Mouse (Mus musculus) left cerebral cortex, postnatal 4 days (tissue): ENCODE results near the gene Btnl2. TPM values are rescaled to one million over a fixed set of nuclear protein-coding genes. Genes with fewer than 3 reads are reported as not detected.

Experiments used
- DNase-seq: peaks from one replicate; pipeline ENCODE4 v3.0.0-alpha.2; 2022
- intact Hi-C: fragments of 180-260 bp; cut with DNase I; formaldehyde crosslinking; loops from one replicate; pipeline ENCODE4 v1.15.1; 2025
- total RNA-seq, 2 experiments: library from RNA; stranded (reverse); gene quantifications; 2 replicates each; pipeline ENCODE4 v1.2.3; 2021

Btnl2 gene
- total RNA-seq, 2 experiments from 2014 or later = 0.36 to 0.38 TPM

DNA sequence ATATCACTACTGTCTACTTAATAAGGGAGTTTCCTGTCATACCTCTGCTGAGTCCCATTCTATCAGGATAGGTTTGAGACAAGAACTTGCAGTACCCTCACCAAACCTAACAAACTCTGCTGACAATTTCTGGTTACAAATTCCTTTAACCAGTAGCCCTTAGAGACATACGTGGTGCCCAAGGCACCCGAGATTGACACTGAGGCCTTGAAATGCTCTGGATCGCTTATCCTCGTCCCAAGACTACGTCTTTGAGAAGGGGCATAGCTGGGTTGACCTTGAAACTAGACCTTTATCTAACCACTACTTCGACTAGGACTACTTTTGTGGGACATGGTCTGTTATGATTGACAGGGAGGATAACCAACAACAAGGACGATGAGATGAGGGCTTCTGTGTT lies 9.1 kb upstream of the Btnl2 start:
- intact Hi-C loops = loop anchor here (5.0 to 10.0 kb wide), 2 partner anchors 101 to 173 kb away; no protein-coding TSS in a partner anchor

DNA sequence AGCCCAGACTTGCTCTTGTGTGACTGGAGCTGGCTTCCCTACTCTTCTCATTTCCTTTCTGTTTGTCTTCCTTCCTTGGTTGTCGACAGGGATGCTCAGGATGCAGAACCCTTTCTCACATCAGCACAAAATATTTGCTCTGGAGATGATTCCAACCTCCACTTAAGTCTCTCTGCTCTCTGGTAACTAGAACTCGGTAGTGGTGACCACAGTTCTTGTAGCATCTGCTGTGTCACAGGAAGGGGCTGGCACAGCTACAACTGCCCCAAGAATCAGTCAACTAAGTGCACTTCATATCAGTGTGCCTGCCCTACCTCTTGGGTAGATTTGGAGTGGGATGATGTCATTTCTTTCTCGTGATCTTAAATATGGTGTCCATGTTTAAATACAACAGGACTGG lies 8.6 kb upstream of the Btnl2 start:
- intact Hi-C loops = loop anchor here (5.0 to 10.0 kb wide), 2 partner anchors 101 to 174 kb away; no protein-coding TSS in a partner anchor
- no peak for DNase-seq

More for the DNA sequence above, 9.1 kb upstream of the Btnl2 start:
- no peak for DNase-seq

DNA sequence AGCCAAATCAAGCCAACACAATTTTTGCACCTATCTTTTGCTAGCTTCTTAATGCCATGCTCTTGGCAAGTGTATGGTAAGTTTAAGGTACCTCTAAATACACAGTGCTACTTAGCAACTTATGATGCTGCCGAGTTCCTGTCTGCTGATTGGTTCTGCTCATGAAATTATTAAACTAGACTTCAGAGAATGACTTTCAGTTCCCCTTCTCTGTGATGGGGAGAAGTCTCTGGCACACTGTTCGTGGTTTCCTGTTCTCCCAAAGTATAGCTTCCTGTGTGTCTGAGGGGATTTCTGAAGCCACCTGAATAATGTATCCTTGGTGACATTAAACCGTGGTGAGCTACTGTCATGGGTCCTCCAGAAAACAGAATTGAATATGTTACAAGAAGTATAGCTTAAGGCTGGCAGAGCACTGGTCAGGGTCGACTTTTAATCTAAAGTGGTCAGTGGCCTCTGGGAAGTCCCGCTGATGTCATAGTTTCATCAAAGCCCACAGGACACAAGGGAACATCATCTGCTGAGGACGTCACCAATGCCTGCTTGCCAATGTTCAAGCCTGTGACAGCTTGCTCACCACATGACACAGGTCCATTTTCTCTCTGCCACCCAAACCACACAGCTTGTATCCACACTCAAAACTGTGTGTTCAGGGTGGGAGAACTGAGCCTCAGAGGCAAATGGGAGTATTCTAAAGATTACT lies 6.9 kb upstream of the Btnl2 start:
- intact Hi-C loops = loop anchor here (5.0 to 10.0 kb wide), 2 partner anchors 103 to 175 kb away; no protein-coding TSS in a partner anchor

DNA sequence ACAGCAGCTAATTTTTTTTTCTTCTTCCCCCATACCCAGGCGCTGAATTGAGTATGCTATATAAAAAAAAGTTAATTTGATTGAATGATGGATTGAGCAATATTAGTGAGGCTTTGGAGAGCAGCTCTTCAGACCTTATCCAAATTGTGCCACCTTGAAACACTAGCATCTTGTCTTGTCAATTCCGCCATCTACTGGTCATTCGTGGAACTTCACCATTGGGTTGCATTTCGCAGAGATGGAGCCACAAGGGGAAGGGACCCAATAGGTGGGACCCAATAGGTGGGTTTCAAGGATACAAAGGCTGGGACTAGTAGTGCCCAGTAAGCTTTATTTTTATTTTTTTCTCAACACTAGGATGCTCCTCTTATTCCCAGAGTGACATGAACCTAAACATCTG lies 5.2 kb upstream of the Btnl2 start:
- peak; percentile 76 for DNase-seq
- intact Hi-C loops = loop anchor here (5.0 to 10.0 kb wide), 2 partner anchors 105 to 177 kb away; no protein-coding TSS in a partner anchor

More for the DNA sequence above, 6.9 kb upstream of the Btnl2 start:
- no peak for DNase-seq

DNA sequence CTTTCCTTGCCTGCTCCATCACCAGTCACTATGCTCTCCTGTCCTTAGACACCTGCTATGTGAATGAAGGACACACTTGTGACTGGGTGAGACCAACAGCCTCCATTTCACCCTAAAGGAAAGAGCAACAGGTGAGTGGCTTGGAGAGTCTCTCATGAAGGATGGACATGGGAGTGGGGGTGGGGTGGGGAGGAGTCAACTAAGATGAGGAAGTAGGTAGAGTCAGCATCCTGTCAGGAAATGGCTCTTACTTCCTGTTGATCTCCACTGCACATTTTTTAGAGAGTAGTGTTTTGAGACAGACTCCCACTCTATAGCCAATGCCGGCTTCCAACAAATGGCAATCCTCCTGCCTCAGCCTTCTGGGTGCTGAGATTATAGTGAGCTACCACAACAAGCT lies 318 bp downstream of the Btnl2 start:
- DNase-seq = no peak
- intact Hi-C loops = no loop called here

DNA sequence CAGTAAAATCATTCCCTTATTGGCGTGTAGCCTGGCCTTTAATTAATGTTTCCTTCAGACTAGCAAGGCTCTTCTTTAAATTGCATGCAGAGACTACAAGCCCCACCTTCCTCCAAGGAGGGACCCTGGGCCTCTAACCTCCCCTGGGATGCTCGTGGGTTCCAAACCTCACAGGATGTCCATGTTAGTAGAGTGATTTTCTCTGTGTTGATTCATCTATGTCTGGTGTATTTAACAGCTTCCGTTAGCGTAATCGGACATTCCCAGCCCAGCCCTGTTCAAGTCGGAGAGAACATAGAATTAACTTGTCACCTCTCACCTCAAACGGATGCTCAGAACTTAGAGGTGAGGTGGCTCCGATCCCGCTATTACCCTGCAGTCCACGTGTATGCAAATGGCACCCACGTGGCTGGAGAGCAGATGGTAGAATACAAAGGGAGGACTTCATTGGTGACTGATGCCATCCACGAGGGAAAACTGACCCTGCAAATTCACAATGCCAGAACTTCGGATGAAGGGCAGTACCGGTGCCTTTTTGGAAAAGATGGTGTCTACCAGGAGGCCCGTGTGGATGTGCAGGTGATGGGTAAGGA lies 8.4 kb downstream of the Btnl2 start:
- DNase-seq = no peak
- intact Hi-C loops = no loop called here

DNA sequence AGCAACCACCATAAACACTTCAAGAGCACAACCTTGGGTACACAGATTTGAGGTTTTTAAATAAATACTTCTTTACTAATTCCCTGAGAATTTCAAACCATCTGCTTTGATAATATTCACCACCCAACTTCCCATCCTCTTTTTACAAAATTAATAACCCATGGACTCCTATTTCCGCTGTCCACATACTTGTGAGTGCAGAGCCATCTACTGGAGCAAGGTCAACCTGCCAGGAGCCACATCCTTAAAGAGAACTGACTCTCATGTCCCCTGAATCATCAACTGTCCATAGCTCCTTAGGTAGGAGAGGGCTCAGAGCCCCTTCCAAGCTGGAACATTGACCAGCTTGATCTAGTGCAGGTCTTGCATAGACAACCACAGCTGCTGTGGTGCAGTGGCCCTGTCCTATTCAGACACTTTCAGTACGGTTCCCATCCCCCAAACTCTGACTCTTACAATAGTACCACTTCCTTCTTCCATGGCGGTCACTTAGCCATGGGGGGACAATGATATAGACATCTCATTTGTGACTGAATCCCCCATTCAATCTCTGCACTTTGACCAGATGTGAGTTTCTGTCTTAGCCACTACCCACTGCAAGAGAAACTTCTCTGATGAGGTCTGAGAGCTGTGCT lies 9.2 kb downstream of the Btnl2 start:
- no peak for DNase-seq
- intact Hi-C loops = no loop called here

DNA sequence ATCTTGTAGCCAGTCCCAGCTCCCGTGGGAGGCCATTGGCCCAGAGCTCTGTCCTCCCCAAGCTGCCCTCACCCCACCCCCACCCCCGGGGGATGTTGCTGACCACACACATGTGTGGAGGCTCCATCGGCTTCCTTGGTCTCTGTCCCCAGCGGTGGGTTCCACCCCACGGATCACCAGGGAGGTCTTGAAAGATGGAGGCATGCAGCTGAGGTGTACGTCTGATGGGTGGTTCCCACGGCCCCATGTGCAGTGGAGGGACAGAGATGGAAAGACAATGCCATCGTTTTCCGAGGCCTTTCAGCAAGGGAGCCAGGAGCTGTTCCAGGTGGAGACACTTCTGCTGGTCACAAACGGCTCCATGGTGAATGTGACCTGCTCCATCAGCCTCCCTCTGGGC lies 10.4 kb downstream of the Btnl2 start:
- no peak for DNase-seq
- intact Hi-C loops = no loop called here

DNA sequence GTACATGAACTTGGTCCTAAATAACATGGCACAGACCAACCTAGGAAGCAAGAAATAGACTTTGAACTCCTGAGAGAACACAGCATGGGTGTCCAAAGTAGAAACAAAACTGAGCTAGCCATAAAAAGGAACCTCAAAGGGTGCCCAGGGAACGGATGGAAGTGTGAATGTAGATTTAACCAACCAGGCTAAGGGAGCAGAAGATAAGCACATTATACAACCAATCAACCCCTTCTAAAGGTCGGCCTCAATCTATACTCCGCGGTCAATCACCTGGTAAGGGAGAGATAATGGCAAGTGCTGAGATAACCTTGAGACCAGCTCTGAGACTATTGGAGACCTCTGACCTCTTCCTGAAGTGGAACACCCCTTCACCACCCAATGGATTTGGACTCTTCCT lies 15.9 kb downstream of the Btnl2 start:
- intact Hi-C loops = no loop called here
- DNase-seq = no peak

DNA sequence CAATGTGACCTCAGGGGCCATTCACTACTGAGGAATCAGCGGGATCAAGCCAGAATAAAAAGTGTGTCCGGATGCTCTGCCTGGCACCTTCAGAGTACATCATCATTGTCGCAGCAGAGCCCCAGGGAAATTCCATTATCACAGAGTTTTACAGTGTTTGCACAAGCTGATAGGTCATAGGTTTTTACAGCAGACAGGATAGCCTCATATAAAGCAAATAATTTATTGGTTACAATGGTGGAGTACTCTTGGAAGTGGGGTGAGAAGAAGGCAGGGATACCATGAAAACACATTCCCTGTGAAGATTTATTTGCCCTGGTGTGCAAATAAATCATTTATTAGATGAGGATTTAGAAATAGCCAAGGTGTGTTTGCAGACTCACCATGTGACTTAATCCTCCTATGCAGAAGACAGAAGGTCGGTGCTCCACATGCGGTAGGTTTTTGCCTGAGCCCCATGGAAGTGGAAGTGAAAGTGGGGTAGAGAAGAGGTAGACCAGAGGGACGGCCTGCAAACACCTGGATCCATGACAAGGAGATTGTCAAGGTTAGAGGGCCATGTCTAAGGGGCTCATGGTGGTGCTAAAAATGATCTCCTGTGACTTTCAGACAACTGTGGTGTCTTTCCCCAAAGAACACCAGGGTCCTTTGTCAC lies 18.6 kb downstream of the Btnl2 start:
- DNase-seq = no peak
- intact Hi-C loops = no loop called here

DNA sequence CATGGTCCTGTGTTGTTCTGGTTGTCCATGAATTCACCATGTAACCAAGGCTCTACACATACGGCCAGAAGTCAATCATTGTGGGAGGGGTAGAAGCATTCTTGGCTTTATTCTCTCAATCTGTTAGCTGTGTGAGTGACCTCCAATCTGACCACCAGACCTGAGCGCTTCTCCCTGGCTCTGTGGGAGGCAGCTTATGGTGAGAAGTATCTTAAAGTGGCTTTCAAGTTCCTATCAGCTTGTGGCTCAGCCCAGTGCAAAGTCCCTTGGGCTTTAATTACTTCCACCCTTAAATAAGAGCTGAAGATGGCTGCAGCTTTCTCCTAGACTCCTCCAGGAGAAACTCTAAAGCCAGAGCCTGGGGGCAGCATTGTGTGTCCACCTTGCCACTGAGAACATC lies 22.2 kb downstream of the Btnl2 start, which contains the start of gene Btnl1:
Gene Btnl1 (plus strand): TSS at position 286 of the 400 bp plus-strand sequence.
- no peak for DNase-seq
- intact Hi-C loops = no loop called here

DNA sequence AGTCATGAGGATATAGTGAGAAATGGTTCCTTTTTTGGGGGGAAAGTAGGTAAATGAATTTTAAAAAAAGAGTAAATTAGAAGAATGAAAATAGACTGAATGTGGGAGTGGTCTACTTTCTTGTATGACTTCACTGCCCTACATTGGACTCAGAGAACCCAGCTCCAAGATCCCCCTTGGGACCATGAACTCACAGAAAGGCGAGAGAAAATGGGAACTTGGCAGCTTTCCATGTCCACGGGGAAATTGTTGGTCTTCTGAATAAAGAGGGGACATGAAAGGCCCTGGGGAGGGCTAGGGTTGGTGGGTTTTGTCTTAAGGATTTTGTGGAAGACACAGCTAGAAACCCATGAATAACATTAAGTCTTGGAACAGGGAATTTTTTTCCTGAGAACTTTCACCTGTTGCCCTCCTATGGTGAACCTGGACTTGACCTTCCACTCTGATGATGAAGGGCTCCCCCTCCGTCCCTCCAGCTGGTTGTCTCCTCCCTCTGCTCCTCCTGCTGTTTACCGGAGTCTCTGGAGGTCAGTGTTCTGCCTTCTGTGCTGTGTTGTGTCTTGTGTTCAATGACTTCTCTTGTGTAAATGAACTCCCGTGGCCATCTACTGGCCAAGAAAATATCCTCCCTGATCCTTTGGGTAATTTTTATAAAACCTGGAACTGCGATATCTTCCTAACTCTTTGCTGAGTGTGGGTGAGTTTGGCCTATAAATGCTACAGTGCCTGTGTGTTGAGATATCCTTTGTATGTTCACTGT lies 23.0 kb downstream of the Btnl2 start:
- intact Hi-C loops = no loop called here
- no peak for DNase-seq

DNA sequence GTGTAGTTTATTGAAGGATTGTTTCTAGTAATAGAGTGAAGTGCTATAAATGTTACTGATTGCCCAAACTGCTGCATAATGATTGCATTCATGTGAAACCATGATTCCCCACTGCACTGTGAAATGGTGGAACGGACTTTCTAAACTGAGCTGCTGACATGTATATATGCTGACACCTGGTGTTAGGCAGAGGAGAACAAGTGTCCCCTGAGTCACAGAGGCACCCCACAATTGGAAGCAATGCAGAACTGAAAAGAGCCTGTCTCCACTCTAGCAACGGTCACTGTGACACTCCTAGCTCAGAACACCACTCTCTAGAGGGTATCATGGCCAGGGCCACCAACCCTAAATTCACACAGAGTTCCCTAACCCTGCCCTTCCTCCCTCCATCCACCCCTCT lies 24.1 kb downstream of the Btnl2 start:
- DNase-seq = no peak
- intact Hi-C loops = no loop called here

DNA sequence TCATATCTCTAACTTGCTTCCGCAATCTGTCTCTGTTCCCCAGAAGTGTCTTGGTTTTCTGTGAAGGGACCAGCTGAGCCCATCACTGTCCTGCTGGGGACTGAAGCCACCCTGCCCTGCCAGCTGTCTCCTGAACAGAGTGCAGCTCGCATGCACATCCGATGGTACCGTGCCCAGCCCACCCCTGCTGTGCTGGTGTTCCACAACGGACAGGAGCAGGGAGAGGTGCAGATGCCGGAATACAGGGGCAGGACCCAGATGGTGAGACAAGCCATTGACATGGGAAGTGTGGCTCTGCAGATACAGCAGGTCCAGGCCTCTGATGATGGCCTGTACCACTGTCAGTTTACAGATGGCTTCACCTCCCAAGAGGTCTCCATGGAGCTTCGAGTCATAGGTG lies 24.8 kb downstream of the Btnl2 start:
- intact Hi-C loops = no loop called here
- peak; percentile 73 for DNase-seq

DNA sequence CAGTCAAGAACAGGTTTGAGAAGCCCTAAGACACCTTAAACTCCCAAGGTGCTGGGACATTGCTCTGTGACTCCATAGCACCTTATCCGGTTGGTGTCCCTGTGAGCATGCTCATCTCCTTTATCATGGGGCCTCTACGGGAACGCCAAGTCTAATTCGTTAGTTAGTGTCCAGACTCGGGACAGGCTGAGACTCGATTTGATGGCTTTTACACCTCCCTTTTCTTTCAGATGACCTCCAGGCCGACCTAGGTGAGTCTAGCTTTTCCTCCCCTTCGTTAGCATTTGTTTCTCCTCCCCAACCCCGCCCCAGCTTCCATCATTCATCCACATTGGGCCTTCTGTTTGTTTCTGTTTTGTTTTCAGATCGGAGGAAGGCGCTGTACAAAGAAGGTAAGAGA lies 27.3 kb downstream of the Btnl2 start:
- intact Hi-C loops = no loop called here
- DNase-seq = no peak

DNA sequence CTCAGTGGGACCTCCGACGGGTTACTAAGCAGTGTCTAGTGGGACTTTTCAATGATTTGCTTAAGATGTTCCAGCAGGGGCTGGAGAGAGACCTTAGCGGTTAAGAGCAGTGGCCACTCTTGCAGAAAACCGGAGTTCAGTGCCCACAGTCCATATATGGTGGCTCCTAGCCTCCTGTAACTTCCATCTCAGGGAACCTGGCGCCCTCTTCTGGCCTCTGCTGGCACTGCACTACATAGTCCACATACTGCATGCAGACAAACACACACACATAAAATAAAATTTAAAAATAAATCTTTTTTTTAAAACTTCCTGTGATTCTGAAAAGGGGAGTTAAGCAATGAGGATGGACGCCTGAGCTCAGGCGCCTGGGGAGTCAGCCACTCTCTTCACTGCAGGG lies 28.6 kb downstream of the Btnl2 start:
- intact Hi-C loops = no loop called here
- DNase-seq = no peak

DNA sequence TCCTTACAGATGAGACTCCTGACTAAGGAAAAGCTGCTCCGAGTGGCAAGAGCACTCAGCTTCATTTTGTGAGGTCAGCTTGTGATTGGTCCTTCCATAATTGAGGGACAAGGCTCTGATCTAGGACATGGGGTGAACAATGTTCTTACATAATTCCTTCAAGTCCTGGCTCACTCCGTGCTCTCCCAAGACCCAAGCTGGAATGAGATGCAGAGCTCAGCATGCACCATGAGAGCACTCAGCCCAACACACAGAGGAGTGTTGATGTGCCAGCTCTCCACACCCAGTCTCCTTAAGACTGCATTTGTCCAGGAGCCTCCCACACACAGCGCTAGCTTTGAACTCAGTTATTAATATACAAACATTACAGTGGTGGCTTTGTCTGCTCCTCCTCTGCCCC lies 30.1 kb downstream of the Btnl2 start:
- intact Hi-C loops = no loop called here
- DNase-seq = no peak

DNA sequence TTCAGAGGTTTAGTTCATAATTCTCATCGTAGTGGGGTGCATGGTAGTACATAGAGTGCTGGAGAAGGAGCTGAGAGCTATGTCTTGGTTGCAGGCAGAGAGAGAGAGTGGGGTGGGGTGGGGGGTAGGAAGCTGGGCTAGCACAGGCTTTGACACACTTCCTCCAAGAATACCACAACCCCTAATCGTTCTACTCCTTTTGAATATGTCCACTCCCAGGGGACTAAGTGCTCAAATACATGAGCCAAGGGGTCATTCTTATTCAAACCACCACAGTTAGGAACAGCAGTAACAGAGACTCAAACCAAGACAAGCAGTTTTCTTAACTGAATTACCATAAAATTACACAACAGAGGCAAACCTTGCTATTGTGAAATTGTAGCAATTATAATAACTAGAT lies 32.0 kb downstream of the Btnl2 start:
- no peak for DNase-seq
- intact Hi-C loops = no loop called here

DNA sequence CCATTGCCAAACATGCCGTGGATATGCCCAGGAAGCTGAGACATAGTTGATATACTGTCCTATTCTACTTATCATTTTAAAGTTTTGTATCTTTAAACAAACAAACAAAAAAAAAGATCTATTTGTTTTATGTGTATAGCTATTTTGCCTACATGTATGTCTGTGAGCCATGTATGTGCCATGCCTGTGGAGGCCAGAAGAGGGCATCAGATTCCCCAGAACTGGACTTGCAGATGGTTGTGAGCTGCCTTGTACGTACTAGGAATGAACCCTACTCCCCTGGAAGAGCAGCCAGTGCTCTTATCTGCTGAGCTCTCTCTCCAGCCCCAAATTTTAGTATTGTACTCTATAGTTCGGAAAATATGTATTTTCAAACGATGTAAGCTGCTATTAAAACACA lies 33.9 kb downstream of the Btnl2 start:
- DNase-seq = peak; percentile 51
- intact Hi-C loops = no loop called here

DNA sequence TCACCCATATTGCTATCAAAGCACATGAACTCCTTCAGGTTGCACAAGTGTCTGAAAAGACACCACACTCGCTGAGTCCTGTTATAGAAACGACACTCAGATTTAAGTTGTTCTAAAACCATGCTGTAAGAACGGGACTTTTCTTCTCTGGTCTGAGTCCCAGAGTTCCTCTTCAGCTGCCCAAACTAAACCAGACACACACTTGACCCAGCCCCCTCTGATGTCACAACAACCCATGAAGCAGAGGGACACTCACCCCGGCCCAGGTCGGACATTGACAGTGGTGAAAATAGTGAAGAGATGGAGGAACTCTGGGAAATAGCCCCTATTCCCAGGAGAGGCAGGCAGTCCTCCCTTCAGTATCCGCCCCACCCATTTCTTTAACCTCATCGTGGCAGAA lies 36.9 kb downstream of the Btnl2 start:
- intact Hi-C loops = no loop called here
- no peak for DNase-seq

DNA sequence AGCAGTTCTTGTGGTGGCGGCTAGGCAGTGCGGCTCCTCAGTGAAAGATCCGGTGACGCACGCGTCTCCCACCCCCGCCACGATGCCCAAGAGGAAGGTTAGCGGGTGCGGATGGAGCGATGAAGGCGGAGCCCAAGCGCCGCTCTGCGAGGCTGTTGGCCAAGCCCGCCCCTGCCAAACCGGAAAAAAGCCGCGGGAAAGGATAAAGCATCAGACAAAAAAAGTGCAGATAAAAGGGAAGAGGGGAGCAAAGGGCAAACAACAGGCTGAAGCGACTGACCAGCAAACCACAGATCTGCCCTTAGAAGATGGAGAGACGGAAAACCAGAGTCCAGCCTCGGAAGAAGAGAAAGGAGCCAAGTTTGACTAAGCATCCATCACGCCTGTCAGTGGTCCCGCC lies 37.7 kb downstream of the Btnl2 start:
- peak; percentile 18 for DNase-seq
- intact Hi-C loops = no loop called here
